Mouse (Mus musculus) small intestine, adult 2 months (tissue): ENCODE measurements around the gene Pcdh15.

ENCODE experiments used
- CTCF ChIP-seq: fragments of 200-500 bp; IDR thresholded peaks from 2 replicates; pipeline ENCODE4 v1.5.1; 2012; ENCODE audit warnings: low read depth, mild to moderate bottlenecking, control low read depth, inconsistent platforms, low read length, moderate library complexity, mixed read lengths; ENCODE audit not compliant: insufficient replicate concordance, insufficient read length; ENCODE audit errors: extremely low read depth
- POLR2A ChIP-seq: fragments of 200-500 bp; IDR thresholded peaks from 2 replicates; pipeline ENCODE4 v1.6.1; 2012; ENCODE audit warnings: low read depth, mild to moderate bottlenecking, control low read depth, inconsistent platforms, low read length, moderate library complexity

DNA sequence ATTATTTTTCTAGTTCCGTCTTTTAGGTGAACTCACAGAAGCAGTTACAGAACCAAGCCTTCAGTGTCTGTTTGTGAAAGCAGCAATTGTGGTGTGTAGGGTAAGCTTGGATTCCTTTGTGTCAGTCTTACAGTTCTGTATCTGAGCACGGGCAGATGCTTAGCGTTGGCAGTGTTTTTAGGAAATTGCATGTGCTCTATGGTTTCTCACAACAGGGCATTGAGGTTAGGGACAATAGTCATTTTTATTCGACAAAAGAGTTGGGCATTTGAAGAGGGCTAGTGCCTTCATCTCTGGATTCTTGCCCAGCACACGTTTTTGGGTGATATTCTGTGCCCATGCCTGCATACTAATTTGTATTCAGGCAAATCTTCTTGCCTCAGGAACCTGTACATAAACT lies 392.5 kb downstream of the Pcdh15 start:
- TF ChIP-seq CTCF = no peak
- no peak for TF ChIP-seq POLR2A
